Mouse (Mus musculus) CH12.LX (cell line): ENCODE measurements at regions not wholly inside any gene's neighbourhood (a gene's known extent, or its start where the extent isn't known, plus 50 kb on each side); places are given as distances from the start of the nearest gene placed in this dataset.

Source experiments
- DNase-seq: peaks from one replicate; pipeline ENCODE4 v3.0.0-alpha.2; 2013; ENCODE audit errors: extremely low read depth
- H3K27ac ChIP-seq: 2 replicates; pipeline ENCODE4 v1.5.1; 2012; ENCODE audit warnings: low read depth, mild to moderate bottlenecking, control low read depth, moderate library complexity; ENCODE audit not compliant: insufficient read depth
- H3K27me3 ChIP-seq: replicated peaks from 2 replicates; pipeline ENCODE3; 2012; ENCODE audit warnings: inconsistent platforms
- H3K36me3 ChIP-seq, 2 experiments: replicated peaks in 1 of 2; 2 replicates each; pipeline versions ENCODE3 to v1.6.1; 2012; ENCODE audit warnings: inconsistent platforms in 1 of 2, low read length in 1 of 2, mild to moderate bottlenecking in 1 of 2, mixed read lengths in 1 of 2, moderate library complexity in 1 of 2; ENCODE audit not compliant: control insufficient read depth in 1 of 2, insufficient read depth in 1 of 2
- H3K4me1 ChIP-seq, 2 experiments: 2 replicates each; pipeline ENCODE4 v1.6.1; 2012; ENCODE audit warnings: inconsistent platforms in 1 of 2, moderate library complexity in 1 of 2; ENCODE audit not compliant: insufficient read depth in 2 of 2, control insufficient read depth in 1 of 2
- H3K4me2 ChIP-seq: 2 replicates; pipeline ENCODE4 v1.6.1; 2012; ENCODE audit warnings: low read depth, mild to moderate bottlenecking, control low read depth; ENCODE audit not compliant: poor library complexity, insufficient read depth, severe bottlenecking
- H3K4me3 ChIP-seq, 3 experiments: fragments of 150-350 bp in 1 of 3; sonication (generic) in 1 of 3; replicated peaks in 1 of 3; 2 replicates each; pipeline versions ENCODE3 to v1.5.1; 2011 to 2012; ENCODE audit warnings: low read depth in 2 of 3, low read length in 2 of 3, mild to moderate bottlenecking in 2 of 3, moderate library complexity in 2 of 3, control low read depth in 1 of 3, improper control_type of control experiment in 1 of 3, inconsistent platforms in 1 of 3, mixed read lengths in 1 of 3; ENCODE audit not compliant: poor library complexity in 1 of 3
- H3K79me2 ChIP-seq: replicated peaks from 2 replicates; pipeline ENCODE4 v1.6.1; 2012; ENCODE audit warnings: mild to moderate bottlenecking, moderate library complexity; ENCODE audit not compliant: control insufficient read depth, poor library complexity, insufficient read depth, severe bottlenecking; ENCODE audit errors: extremely low read depth
- H3K9ac ChIP-seq: 2 replicates; pipeline ENCODE4 v1.6.1; 2012; ENCODE audit warnings: low read depth, mild to moderate bottlenecking, control low read depth, moderate library complexity; ENCODE audit not compliant: insufficient read depth
- H3K9me3 ChIP-seq: replicated peaks from 2 replicates; pipeline ENCODE3; 2012; ENCODE audit warnings: low read length, inconsistent platforms, mixed read lengths
- BHLHE40 ChIP-seq: IDR thresholded peaks from 2 replicates; pipeline ENCODE4 v1.6.1; 2011; ENCODE audit warnings: mild to moderate bottlenecking, low read depth, low read length, improper control_type of control experiment
- CHD2 ChIP-seq: IDR thresholded peaks from 2 replicates; pipeline ENCODE4 v1.6.1; 2011; ENCODE audit warnings: low read length, improper control_type of control experiment
- CTCF ChIP-seq, 2 experiments: IDR thresholded peaks in 1 of 2; conservative IDR thresholded peaks in 1 of 2; 2 replicates each; pipeline ENCODE4 v1.5.1; 2011 to 2012; ENCODE audit warnings: low read depth in 2 of 2, low read length in 2 of 2, improper control_type of control experiment in 1 of 2, inconsistent platforms in 1 of 2, mild to moderate bottlenecking in 1 of 2, moderate library complexity in 1 of 2
- E2F4 ChIP-seq: IDR thresholded peaks from 2 replicates; pipeline ENCODE4 v1.6.1; 2011; ENCODE audit warnings: low read depth, low read length, improper control_type of control experiment; ENCODE audit not compliant: insufficient replicate concordance
- ETS1 ChIP-seq: conservative IDR thresholded peaks from 2 replicates; pipeline ENCODE4 v1.6.1; 2012; ENCODE audit warnings: low read depth, mild to moderate bottlenecking, inconsistent platforms, low read length, improper control_type of control experiment, moderate library complexity
- GABPA ChIP-seq: IDR thresholded peaks from 2 replicates; pipeline ENCODE4 v1.6.1; 2012; ENCODE audit warnings: low read depth, low read length, improper control_type of control experiment, inconsistent platforms; ENCODE audit not compliant: insufficient replicate concordance
- HCFC1 ChIP-seq: IDR thresholded peaks from 2 replicates; pipeline ENCODE4 v1.6.1; 2012; ENCODE audit warnings: low read depth, mild to moderate bottlenecking, inconsistent platforms, low read length, improper control_type of control experiment
- IRF4 ChIP-seq: IDR thresholded peaks from 2 replicates; pipeline ENCODE4 v1.6.1; 2014; ENCODE audit warnings: low read depth, mild to moderate bottlenecking, inconsistent platforms, low read length, improper control_type of control experiment
- JUN ChIP-seq: IDR thresholded peaks from 2 replicates; pipeline ENCODE4 v1.6.1; 2011; ENCODE audit warnings: low read depth, mild to moderate bottlenecking, low read length, improper control_type of control experiment, moderate library complexity; ENCODE audit not compliant: insufficient read depth
- JUND ChIP-seq: conservative IDR thresholded peaks from 2 replicates; pipeline ENCODE4 v1.6.1; 2011; ENCODE audit warnings: low read depth, low read length, improper control_type of control experiment
- KAT2A ChIP-seq: IDR thresholded peaks from 2 replicates; pipeline ENCODE4 v1.6.1; 2012; ENCODE audit warnings: low read length, improper control_type of control experiment, inconsistent platforms; ENCODE audit not compliant: insufficient replicate concordance
- MAFK ChIP-seq: IDR thresholded peaks from 2 replicates; pipeline ENCODE4 v1.6.1; 2011; ENCODE audit warnings: low read length, improper control_type of control experiment; ENCODE audit not compliant: insufficient replicate concordance
- MAX ChIP-seq: IDR thresholded peaks from 2 replicates; pipeline ENCODE4 v1.6.1; 2011; ENCODE audit warnings: low read length, improper control_type of control experiment
- MAZ ChIP-seq: IDR thresholded peaks from 2 replicates; pipeline ENCODE4 v1.6.1; 2012; ENCODE audit warnings: low read depth, mild to moderate bottlenecking, inconsistent platforms, low read length, improper control_type of control experiment, moderate library complexity
- MXI1 ChIP-seq: IDR thresholded peaks from 2 replicates; pipeline ENCODE4 v1.6.1; 2011; ENCODE audit warnings: mild to moderate bottlenecking, low read depth, low read length, improper control_type of control experiment
- MYC ChIP-seq: IDR thresholded peaks from 2 replicates; pipeline ENCODE4 v1.6.1; 2011; ENCODE audit warnings: low read depth, mild to moderate bottlenecking, improper control_type of control experiment, low read length
- PAX5 ChIP-seq: IDR thresholded peaks from 2 replicates; pipeline ENCODE4 v1.6.1; 2012; ENCODE audit warnings: low read length, inconsistent platforms, mixed read lengths
- POLR2A ChIP-seq: IDR thresholded peaks from 2 replicates; pipeline ENCODE4 v1.6.1; 2011; ENCODE audit warnings: low read depth, mild to moderate bottlenecking, improper control_type of control experiment, low read length
- POLR2AphosphoS2 ChIP-seq: IDR thresholded peaks from 2 replicates; pipeline ENCODE4 v1.6.1; 2011; ENCODE audit warnings: low read depth, low read length, improper control_type of control experiment
- RCOR1 ChIP-seq: conservative IDR thresholded peaks from 2 replicates; pipeline ENCODE4 v1.6.1; 2012; ENCODE audit warnings: low read depth, mild to moderate bottlenecking, inconsistent platforms, low read length, improper control_type of control experiment
- SIN3A ChIP-seq: IDR thresholded peaks from 2 replicates; pipeline ENCODE4 v1.6.1; 2012; ENCODE audit warnings: low read length, improper control_type of control experiment, inconsistent platforms
- TBP ChIP-seq: conservative IDR thresholded peaks from 2 replicates; pipeline ENCODE4 v1.6.1; 2011; ENCODE audit warnings: low read depth, low read length, improper control_type of control experiment
- UBTF ChIP-seq: IDR thresholded peaks from 2 replicates; pipeline ENCODE4 v1.6.1; 2012; ENCODE audit warnings: low read depth, mild to moderate bottlenecking, inconsistent platforms, low read length, improper control_type of control experiment, moderate library complexity
- USF1 ChIP-seq: IDR thresholded peaks from 2 replicates; pipeline ENCODE4 v1.6.1; 2014; ENCODE audit warnings: low read depth, mild to moderate bottlenecking, inconsistent platforms, low read length, improper control_type of control experiment
- USF2 ChIP-seq: conservative IDR thresholded peaks from 2 replicates; pipeline ENCODE4 v1.6.1; 2011; ENCODE audit warnings: low read depth, low read length, improper control_type of control experiment
- ZC3H11A ChIP-seq: IDR thresholded peaks from 2 replicates; pipeline ENCODE4 v1.6.1; 2012; ENCODE audit warnings: low read depth, mild to moderate bottlenecking, inconsistent platforms, low read length, improper control_type of control experiment
- dilution Hi-C: fragments of 300-500 bp; cut with MboI; formaldehyde crosslinking; loops from 2 replicates; pipeline ENCODE4 v1.14.3; 2020; ENCODE audit warnings: low sequenced_read_pairs; ENCODE audit not compliant: extremely low pct_unique_long_range_greater_than_20kb, extremely low pct_ligation_motif_present
- in situ Hi-C: fragments of 300-500 bp; cut with MboI; formaldehyde crosslinking; loops from 3 replicates; pipeline ENCODE4 v1.14.3; 2019; ENCODE audit warnings: low sequenced_read_pairs, low pct_ligation_motif_present, low pct_unique_long_range_greater_than_20kb, mixed read lengths

- no peak overlapping the region for H3K27ac ChIP-seq
- no peaks in the 10 kb centered on the region for H3K4me1 ChIP-seq
- peaks cover 40% of the 10 kb centered on the region for H3K9me3 ChIP-seq
- H3K9ac ChIP-seq: no peak overlapping the region
- in situ Hi-C loops: no loop called here
- no peak for DNase-seq
- H3K4me3 ChIP-seq: no peak overlapping the region
- dilution Hi-C loops: no loop called here
- no peak for TF ChIP-seq MXI1
- TF ChIP-seq MAX: no peak
- no peak for TF ChIP-seq RCOR1
- TF ChIP-seq ETS1: no peak
- TF ChIP-seq USF1: no peak
- TF ChIP-seq PAX5: no peak
- TF ChIP-seq CHD2: no peak
- TF ChIP-seq GABPA: no peak
- no peak for TF ChIP-seq UBTF
- TF ChIP-seq MAFK: no peak
- TF ChIP-seq IRF4: no peak
- no peak for TF ChIP-seq ZC3H11A
- TF ChIP-seq MAZ: no peak
- TF ChIP-seq TBP: no peak
- no peaks in the 10 kb centered on the region for H3K79me2 ChIP-seq
- no peaks in the 10 kb centered on the region for H3K27me3 ChIP-seq
- no peaks in the 10 kb centered on the region for H3K36me3 ChIP-seq
- no peak overlapping the region for H3K4me2 ChIP-seq
Measured at GRCm38 (mm10) chr2:139041671-139042273, 451.9 kb upstream of the Sptlc3 start.

GRCm38 (mm10) chr2:139044684-139045083 is 449.0 kb upstream of the Sptlc3 start:
- dilution Hi-C loops: no loop called here
- no peak overlapping the region for H3K9ac ChIP-seq
- no peaks in the 10 kb centered on the region for H3K27me3 ChIP-seq
- TF ChIP-seq JUN: no peak
- TF ChIP-seq PAX5: no peak
- no peak for TF ChIP-seq MYC
- no peak for TF ChIP-seq HCFC1
- TF ChIP-seq JUND: no peak
- TF ChIP-seq CTCF (conservative IDR thresholded peaks at IDR 0.05 in 1 of 2, IDR thresholded peaks at IDR 0.05 in 1 of 2; ENCODE audit: low read depth in 2 of 2, low read length in 2 of 2): no peak
- TF ChIP-seq SIN3A: no peak
- TF ChIP-seq MXI1: no peak
- TF ChIP-seq RCOR1: no peak
- TF ChIP-seq USF2: no peak
- TF ChIP-seq MAFK: no peak
- no peak for TF ChIP-seq BHLHE40
- no peak for TF ChIP-seq E2F4
- no peak for TF ChIP-seq KAT2A
- TF ChIP-seq UBTF: no peak
- TF ChIP-seq POLR2AphosphoS2: no peak
- TF ChIP-seq POLR2A: no peak
- TF ChIP-seq, all 38 proteins: peak for 0
- H3K4me1 ChIP-seq: no peaks in the 10 kb centered on the region
- H3K4me3 ChIP-seq: no peak overlapping the region
- H3K4me2 ChIP-seq: no peak overlapping the region
- in situ Hi-C loops: no loop called here
- no peak overlapping the region for H3K27ac ChIP-seq
- no peak for DNase-seq
- H3K9me3 ChIP-seq: peaks cover 38% of the 10 kb centered on the region
- no peaks in the 10 kb centered on the region for H3K36me3 ChIP-seq
- H3K79me2 ChIP-seq: no peaks in the 10 kb centered on the region
